Mouse (Mus musculus) spleen, postnatal 4 days (tissue): ENCODE data around the gene Olfr1442.
"Not testable (repeated sequence)": the region's sequence is repeated elsewhere in the genome, so short reads cannot be mapped to it uniquely, and the experiment has no call there.

Experiments used
- DNase-seq, 2 experiments: peaks; one replicate each; pipeline ENCODE4 v3.0.0; 2022; ENCODE audit warnings: low spot score in 2 of 2

Gene Olfr1442

DNA sequence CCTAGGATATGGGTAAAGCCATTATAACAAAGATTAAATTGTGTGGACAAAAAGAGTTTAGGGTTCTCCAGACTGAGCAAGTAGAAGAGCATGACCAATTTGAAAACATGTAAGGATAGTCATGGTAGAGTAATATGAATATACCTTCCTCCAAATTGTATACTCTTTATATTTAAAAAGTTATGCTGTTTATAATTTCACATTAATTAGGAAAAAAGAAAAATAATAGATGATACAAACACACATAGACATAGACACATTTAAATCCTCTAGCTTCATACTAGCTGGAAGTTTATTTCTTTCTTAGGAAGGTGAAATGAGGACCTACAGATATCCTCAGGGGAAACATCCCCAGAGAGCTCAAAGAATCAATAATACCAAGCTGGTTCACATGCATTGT, at the start of gene Olfr1442:
Gene Olfr1442, plus strand, starts transcription at position 301 of the 400 bp plus-strand sequence.
- no peak for DNase-seq

DNA sequence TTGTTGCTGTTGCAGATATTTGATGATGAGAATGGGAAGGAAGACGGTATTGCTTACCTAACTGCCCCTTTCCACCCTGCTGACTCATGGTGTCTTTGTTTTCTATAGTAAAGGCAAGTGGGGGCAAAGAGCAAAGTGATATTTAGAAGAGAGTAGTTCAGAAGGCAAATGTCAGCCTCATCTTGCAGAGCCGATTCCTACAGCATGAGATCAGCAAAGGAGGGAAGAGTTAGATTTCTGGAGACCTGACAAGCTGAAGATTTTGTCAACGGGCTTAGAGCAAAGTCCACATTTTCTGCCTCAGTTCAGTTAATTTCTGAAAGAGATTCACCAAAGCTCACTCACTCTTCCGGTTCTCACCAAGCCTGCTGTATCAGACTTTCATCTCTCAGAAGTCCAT, 37.1 kb upstream of the Olfr1442 start, which contains the start of gene Glyat:
Gene Glyat, plus strand, starts transcription at position 133 of the 400 bp plus-strand sequence.
- DNase-seq, result peak in 1 of 2 experiments; percentile 15

DNA sequence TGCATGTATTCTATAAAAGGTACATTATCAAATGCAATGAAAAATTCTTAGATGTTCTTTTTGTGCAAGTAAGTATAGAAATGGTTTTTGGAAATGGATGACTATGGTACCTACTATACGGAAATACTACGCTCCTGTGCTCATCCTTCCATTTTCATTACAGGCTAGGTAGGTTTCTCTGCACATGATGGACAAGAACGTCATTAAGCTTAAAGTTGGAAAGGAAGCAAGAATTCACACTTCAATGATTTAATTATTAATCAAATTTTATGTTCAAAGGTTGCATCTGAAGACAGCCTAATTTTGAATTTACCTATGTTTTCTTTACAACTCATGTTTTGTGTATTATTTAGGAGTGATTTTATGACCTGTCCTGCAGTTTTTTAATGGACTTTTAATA, 36.0 kb upstream of the Olfr1442 start:
- DNase-seq, result no peak

DNA sequence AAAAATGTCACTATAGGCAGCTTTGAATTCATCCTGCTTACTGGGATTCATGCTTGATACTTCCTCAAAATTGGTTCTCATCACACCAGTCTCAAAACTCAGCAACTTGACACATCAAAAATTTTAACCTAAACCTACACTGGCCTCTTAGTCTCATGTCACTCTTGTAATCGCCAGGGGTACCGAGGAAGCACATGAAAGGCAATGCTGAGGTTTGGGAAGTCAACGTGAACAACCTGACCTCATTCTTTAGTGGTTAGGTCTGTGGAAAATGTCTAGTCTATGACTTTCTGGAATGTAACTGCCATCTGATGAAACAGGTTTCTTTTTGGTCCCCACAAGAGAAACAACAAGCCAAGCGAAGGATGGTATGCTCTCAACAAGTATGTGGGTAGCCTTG, 35.3 kb upstream of the Olfr1442 start:
- DNase-seq, result no peak

DNA sequence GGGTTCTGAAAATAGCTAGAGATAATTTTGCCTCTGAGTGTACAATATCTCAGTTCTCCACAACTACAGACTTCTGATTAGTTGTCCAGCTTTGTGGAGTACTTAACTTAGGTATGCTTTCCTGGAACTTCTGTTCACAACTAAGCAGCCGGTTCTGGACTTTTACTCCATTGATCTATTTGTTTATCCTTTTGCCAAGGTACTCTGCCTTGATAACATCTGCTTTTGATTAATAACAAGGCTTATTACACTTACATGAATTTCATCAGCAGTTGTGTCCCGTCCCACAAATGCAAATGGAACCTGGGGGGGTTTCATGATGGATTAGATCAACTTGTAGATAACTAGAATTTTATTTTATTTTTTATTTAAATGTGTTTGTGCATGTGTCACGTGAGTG, 33.4 kb upstream of the Olfr1442 start:
- DNase-seq, result peak in 1 of 2 experiments; percentile 2

DNA sequence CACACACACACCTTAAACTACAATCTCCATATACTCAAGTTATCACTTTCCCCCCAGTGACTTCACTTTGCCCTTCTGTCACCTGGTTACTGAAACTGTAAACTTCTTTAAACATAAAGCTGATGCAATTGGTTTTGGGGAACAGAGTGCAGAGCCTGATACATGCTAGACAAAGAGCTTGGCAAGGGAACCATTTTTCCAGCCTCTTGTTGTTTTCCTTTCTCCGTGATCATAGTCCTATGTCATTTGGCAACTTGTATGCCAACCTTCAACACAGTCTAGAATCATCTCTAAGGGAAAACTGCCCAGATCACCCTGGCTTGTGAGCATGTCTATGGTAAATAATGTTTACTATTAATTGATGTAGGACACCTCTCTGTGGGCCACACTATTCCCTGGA, 32.2 kb upstream of the Olfr1442 start:
- no peak for DNase-seq

DNA sequence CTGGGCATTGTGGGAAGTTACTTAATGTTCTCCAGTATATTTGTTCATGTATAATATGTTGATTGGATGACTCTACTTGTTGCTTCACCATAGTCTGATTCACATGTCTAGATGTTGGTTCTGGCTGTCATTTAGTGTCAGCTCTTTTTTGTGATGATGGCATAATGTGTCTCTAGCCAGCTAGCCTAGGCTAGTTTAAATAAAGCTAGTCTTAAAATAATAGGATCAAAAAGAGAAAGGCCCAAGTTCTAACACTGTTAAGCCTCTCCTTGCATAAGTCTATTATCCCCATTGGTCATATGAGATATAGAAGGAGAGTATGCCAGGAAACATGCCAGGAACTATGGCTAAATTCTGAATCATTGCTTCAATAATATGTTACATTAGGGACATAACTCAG, 20.7 kb upstream of the Olfr1442 start:
- no peak for DNase-seq

DNA sequence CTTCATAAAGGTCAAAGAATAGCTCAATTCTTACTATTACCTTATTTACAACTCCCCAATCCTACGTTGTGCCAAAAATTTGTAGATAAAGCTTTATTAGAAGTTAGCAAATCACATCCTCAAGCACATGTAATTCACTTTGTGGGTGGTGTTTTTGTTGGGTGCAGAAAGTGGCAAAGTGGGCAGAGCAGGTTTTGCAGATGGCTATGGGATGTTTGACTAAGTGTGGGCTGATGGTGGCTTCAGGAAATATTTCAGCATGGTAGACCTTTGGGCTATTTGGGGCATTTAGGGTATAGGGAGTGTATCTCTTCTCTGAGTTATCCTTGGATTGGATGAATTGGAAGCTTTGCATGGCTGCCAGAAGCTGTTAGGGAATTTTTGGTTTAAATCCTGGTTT, 4.1 kb upstream of the Olfr1442 start:
- no peak for DNase-seq

DNA sequence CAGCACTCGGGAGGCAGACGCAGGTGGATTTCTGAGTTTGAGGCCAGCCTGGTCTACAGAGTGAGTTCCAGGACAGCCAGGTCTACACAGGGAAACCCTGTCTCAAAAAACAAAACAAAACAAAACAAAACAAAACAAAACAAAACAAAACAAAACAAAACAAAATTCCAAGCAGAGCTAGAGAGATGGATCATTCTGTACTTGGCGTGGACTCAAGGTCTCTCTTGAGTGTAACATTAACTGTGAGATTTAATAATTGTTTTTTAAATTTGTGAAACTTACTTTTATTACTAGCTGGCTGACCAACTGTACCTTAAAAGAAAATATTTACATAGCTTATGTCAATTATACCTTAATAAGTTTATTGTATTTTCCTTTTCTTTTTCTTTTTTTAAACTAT, 1.6 kb upstream of the Olfr1442 start:
- DNase-seq, result not testable (repeated sequence)

DNA sequence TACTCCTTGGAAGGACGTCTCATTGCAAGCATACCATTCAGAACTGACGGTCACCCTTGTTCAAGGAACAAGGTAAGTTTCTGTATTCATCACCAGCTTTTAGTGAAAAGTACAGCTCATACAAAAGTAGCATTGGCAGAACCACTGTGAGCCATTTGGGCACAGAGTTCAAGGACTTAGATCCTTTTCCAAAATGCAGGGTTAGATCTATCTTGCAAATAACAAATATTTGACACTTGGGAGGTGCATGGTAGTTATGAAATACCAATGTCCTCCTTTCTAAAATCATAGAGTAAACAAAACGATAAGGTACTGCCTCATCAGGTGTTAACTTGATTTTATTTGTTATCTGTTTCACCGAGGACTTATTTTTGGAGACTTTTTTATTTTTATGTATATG, 812 bp downstream of the Olfr1442 start:
- DNase-seq, result no peak

DNA sequence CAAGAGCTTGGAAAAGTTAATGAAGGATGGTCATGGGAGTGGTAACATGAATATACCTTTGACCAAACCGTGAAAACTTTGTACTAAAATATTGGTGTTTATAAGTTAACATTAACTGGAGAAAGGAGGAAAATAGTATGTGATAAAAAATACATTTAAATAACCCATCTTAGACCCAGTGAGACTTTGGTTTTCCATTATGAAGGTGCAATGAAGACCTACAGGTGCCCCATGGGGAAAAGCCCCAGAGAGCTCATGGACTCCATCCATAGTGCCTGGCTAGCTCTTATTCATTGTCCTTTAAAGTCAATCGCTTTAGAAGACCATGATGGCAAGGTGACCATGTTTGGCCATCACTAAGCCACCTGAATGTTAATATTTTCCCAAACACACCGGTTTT, 7.6 kb downstream of the Olfr1442 start, which contains the start of gene Olfr1443:
Gene Olfr1443, plus strand, starts transcription at position 301 of the 400 bp plus-strand sequence.
- no peak for DNase-seq

DNA sequence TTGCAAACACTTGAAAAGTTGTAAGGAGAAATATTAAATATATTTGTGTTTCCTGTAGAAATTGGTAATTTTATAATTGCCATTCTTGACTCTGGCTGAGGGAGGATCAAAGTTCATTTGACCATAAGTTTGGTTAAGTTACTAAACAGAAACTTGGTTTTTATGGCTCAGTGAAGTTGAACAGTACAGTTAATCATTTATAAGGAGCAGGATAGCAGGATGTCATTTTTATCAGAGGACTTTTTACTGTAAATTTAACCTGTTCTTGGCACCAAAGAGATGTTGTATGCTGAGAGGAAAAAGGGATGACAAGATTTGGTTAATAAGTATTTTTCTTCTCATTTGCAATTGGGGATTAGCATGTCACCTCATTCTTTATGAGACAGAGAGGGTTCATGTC, 14.4 kb downstream of the Olfr1442 start:
- DNase-seq, result no peak

DNA sequence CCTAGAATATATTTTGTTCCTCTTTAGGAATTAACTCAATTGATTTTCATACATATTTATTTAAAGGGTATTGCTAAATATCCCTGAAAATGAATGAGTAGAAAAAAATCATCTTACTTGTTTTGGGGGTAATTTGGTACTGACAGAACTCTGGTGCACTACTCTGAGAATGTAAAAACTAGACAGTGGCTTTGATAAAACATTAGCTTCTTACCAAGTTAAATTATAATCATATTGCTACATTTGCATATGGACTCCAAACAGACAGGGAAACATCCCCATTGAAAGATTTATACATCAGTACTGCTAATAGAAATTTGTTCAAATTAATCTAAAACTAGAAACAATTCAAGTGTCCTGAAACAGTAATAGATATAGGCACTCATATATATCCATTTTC, 15.0 kb downstream of the Olfr1442 start:
- DNase-seq, result no peak

DNA sequence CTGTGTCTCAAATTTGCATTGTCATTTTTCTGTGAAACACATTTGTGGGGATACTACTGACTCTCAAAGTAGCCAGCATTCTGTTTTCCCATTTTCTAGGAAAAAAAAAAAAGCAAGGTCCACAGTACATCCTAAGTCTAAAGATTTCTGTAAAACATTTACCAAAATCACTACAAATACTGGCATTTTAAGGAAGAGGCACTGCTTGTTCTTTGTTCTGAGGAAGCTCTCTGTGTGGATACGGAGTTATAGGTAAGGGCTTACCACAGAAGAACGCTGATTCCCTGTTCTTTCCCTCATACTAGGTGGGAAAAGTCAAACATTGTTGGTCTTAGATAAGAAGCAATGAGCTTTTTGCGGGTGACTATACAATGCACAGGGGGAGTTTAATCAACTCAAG, 25.4 kb downstream of the Olfr1442 start, which contains the start of gene Keg1:
Gene Keg1, plus strand, starts transcription at position 197 of the 400 bp plus-strand sequence.
- no peak for DNase-seq

DNA sequence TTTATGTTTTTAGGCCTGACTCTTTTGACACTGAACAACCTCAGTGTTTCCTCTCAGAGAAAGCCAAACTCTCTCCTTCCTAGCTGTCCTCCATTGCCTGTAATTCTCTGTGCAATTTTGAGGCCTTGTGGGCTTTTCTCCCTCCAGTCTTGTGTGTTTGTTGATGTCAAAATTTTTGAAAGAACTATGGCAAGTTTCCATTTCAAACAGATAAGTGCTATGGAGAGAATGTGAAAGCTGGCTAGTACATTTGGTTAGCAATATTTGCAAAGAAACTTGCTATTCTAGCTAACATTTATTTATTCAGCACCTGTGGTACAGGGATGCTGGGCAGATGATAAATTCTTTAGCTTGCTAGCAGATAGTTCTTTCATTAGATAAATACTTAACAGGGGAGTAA, 26.0 kb downstream of the Olfr1442 start:
- no peak for DNase-seq

DNA sequence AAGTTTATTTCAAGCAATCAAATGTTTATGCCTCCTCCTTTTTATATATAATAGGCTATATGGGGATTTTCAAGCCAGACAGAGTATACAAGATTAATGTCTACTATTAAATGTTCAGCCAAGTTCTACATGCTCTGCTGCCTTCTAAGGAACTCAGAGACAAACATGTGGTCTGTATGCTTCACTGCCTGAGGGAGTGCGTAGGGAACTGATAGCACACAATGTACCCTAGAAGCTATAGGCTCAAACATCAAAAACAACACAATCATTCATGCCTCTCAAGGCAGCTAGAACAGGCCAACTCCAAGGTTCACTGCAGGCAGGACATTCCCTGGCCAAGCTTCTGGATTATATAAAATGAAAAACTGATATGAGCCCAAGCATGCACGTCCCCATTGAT, 38.2 kb downstream of the Olfr1442 start:
- no peak for DNase-seq

DNA sequence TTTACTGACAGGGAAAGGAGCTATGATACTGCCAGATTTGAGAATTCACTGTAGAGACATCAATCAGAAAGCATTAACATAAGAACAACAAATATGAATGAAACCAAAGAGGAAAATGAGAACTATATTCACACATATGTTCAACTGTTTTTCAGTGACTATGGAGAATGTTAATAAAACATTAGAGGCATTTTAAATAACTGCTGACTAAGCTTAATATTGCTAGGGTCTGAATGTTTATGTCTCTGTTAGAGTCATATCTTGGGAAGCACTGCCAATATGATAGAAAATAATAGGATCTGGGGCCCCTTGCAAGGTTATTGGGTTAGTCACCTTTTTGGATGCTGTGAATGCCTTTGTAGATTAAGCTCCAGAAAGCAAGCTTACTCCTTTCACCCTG, 38.7 kb downstream of the Olfr1442 start:
- no peak for DNase-seq

DNA sequence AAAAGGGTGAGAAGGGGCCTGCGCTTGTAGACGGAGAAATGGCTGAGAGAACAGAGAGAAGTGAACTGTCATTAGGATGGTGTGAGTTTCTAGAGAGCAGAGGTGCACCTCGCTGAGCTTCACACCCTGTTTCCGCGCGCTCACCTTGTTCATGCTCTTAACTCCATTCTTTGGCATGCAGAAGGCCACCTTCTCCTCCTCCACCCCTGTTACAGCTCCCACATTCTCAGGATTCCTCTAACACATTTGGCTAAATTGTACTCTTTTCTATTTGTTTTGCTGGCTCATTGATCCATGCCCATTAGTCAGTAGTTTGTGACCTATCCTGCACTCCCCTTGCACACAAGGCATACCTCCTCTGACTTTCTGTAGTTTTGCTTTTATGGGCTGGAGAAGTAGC, 49.0 kb downstream of the Olfr1442 start:
- DNase-seq, result no peak

DNA sequence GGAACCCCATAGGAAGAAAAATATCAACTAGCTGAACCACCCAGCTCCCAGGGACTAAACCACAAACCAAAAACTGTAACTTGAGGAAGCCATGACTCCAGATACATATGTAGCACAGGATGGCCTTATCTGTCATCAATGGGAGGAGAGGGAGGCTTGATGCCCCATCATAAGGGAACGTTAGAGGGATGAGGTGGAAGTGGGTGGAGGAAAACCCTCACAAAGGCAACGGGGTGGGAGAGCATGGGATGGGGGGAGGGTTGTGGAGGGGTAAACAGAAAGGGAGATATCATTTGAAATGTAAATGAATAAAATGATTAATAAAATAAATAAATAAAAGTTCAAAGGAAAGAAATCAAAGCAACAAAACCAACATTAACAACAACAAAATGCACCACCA, 50.2 kb downstream of the Olfr1442 start:
- DNase-seq, result no peak

DNA sequence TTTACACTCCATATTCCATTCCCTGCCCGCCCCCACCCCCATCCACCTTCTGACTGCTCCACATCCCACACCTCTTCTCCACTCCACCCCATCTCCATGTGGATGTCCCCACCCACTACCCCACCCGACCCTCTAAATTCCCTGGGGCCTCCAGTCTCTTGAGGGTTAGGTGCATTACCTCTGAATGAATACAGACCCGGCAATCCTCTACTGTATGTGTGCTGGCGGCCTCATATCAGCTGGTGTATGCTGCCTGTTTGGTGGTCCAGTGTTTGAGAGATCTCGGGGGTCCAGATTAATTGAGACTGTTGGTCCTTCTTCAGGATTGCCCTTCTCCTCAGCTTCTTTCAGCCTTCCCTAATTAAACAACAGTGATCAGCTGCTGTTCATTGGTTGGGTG, 50.7 kb downstream of the Olfr1442 start:
- DNase-seq, result not testable (repeated sequence)

DNA sequence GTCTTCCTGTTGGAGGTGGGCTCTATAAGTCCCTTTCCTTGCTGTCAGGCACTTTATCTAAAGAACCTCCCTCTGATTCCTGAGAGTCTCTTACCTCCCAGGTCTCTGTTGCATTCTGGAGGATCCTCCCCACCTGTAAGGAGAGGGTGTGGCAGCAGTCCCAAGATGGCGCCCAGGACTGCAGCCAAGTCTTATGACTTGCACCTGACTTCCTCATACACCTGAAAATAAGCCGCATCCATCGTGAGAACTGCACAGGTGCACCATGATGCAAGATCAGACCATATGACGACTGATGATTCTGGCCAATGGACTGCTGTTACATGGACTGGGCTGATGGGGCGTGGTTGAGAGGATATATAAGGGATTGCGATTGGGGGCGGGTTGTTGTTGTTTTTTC, 51.4 kb downstream of the Olfr1442 start:
- not testable (repeated sequence) for DNase-seq

DNA sequence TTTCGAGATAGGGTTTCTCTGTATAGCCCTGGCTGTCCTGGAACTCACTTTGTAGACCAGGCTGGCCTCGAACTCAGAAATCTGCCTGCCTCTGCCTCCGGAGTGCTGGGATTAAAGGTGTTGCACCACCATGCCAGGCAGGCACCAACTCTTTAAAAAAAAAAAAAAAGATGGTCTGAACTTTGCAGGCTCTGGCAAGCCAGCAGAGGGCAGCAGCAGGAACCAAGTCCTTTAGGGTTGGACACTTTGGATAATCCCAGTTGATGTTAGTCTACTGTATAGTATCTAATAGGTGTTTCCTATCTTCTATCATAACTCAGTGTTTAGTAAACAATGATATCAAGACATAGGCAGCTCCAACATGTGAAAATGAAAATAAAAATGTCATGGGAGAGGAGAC, 52.1 kb downstream of the Olfr1442 start:
- DNase-seq, result no peak

DNA sequence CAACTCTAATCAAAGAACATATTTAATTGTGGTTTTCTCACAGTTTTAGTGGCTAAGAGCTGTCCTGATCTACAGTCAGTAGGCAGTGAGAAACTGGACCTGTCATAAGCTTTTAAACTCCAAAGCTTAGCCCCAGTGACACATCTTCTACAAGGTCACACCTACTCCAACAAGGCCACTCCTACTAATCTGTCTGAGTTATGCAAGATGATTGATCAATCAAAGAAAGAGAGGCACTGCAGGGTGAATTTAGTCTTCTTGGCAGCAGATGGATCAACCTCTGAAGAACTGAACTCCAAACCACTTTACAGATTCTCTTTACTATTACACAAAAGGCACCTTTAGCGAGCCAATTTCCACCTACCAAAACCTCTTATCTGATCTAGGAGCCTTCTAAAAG, 55.6 kb downstream of the Olfr1442 start:
- no peak for DNase-seq
